Mouse (Mus musculus): ENCODE measurements around the gene Dazap1.

Gene Dazap1

GRCm38 (mm10) chr10:80271186-80271843 lies 10.0 kb downstream of the Dazap1 start:
- DNase-seq (ENCODE audit: low spot score in 2 of 2): no peak

GRCm38 (mm10) chr10:80271870-80272585 lies 10.7 kb downstream of the Dazap1 start:
- DNase-seq (ENCODE audit: low spot score in 2 of 2): no peak

GRCm38 (mm10) chr10:80273847-80274246 lies 12.6 kb downstream of the Dazap1 start:
- no peak for DNase-seq (ENCODE audit: low spot score in 2 of 2)

GRCm38 (mm10) chr10:80276238-80276637 lies 15.0 kb downstream of the Dazap1 start:
- no peak for DNase-seq (ENCODE audit: low spot score in 2 of 2)

GRCm38 (mm10) chr10:80278390-80278789 lies 17.1 kb downstream of the Dazap1 start:
- no peak for DNase-seq (ENCODE audit: low spot score in 2 of 2)

DNA sequence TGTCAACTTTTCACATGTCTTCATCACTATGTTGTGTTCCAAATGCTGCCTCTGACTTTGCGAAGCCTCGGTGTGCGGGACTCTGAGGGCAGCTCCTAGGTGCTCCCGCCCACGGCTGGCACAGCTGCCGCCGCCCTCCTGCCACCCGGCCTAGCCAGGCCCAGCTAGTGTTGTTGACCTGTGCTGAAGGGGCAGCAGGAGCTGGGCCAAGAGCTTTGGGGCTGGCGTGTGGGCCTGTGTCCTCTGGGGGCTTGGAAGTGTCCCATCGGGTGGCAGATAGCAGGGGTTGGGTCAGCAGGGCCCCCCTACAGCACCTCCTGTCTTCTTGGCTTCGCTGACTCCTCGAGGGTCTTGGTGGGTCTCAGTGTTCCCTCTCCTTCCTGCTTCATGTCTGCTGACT lies 18.0 kb downstream of the Dazap1 start:
- DNase-seq (ENCODE audit: low spot score in 2 of 2): no peak

DNA sequence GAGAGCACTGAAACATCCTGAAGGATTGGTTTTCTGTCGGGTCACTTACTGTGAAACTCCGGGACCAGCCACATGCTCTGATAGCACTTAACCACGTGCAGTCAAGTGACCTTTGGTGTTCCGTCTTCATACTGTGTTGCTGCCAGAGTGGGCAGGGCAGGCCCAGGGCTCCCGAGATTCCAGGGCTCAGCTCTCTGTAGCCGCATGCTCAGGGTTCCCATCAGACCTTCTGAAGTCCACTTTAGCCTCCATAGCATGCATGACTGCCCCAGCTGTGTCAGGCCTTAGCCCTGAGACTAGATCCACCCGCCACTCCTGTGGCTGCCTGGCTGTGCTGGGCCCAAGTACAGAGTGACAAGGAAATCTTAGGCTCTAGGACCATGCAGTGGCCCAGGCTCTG lies 20.0 kb downstream of the Dazap1 start:
- no peak for DNase-seq (ENCODE audit: low spot score in 2 of 2)

DNA sequence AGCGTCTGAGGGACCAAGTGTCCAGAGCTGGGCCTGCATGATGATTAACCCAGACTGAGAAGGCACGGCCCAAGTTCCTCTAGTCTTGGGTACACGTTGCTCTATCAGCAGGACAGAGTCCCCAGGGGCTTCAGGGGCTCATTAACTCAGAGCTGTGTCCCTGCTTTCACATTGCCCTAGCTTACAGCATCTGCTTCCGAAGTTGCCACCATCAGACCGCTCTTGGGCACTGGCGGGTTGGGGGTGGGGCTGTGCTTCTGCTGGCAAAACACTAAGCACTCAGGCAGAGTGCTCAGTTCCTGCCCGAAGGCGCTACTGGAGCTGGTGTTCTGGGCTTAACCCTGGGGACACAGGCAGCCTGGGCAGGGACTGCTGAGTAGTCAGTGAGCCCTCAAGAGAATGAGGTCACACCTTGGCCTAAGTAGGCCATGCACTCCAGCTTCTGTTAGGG lies 20.7 kb downstream of the Dazap1 start:
- no peak for DNase-seq (ENCODE audit: low spot score in 2 of 2)

- no peak for DNase-seq (ENCODE audit: low spot score in 2 of 2)
Observed at GRCm38 (mm10) chr10:80282481-80283441, 21.5 kb downstream of the Dazap1 start.

GRCm38 (mm10) chr10:80285222-80286070 lies 24.2 kb downstream of the Dazap1 start:
- DNase-seq (ENCODE audit: low spot score in 2 of 2): no peak

DNA sequence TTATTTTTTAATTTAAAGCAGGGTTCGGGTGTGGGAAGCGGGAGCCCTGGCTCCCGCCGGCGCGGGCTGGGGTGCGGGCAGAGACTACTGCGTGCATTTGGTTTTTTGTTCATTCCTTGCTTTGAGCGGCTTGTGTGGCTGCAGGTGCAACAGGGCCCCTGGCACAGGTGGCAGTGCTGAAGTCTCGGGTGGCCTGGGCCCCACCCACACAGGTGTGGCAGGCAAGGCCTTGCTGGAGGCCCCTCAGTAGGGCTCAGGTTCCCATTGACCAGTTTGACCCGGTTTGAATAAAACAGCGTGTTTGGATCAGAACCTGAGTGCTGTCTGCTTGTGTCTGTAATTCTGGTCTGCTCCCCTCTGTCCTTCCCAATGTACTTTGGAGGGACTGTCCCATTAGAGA lies 26.8 kb downstream of the Dazap1 start:
- DNase-seq (ENCODE audit: low spot score in 2 of 2): no peak

DNA sequence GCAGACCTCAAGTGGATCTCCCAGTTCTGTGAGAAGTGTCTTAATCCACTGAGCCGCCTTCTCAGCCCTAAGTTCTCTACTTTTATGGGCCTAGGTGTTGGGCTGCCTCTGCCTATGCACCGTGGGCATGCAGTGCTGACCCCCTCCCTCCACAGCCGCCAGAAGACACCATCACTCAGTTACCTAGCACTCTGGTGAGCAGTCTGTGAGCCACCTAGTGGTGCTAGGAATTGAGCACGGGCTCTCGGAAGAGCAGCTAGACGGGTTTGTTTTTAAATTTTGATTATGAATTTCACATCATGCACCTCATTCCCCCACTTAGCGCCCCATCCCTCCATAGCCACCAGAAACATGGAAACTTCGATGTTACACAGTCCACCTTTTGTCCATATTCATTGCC lies 27.4 kb downstream of the Dazap1 start:
- DNase-seq (ENCODE audit: low spot score in 2 of 2): no peak

DNA sequence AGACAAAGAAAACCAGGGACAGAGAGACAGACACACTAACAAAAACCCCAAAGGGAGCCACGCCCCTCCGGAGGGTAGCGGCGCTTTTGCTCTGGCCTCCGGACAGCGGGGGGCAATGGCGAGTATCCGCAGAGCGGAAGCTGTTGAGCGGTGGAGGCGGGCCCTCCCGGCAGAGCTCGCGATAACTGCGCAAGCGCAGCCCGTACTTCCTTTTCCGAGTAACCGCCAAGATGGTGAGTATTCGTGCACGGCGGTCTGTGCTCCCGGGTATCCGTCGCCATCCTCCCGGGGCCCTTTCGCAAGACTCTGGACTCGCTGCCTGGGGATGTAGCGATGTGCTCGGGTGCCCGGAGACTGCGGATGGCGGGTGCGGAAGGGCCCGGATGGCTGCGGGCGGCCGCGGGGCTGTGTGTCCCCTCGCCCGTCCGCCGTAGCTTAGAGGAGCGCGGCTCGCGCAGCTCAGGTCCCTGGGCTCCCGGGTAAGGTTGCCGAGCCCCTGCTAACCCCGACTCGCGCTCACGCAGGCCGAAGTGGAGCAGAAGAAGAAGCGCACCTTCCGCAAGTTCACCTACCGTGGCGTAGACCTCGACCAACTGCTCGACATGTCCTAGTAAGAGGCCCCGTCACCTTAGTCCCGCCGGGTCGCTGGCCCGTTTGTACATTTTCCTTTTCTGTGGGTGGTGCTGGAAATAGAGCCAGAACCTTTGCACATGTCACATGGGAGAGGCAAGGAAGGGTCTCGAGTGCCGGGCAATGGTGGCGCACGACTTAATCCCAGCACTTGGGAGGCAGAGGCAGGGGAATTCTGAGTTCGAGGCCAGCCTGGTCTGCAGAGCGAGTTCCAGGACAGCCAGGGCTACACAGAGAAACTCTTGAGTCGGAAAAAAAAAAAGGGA lies 31.2 kb downstream of the Dazap1 start, which contains the start of gene Rps15:
Gene Rps15, plus strand, starts transcription at position 203 of the 896 bp plus-strand sequence.
- DNase-seq (ENCODE audit: low spot score in 2 of 2): peak; percentile 87 to 93

DNA sequence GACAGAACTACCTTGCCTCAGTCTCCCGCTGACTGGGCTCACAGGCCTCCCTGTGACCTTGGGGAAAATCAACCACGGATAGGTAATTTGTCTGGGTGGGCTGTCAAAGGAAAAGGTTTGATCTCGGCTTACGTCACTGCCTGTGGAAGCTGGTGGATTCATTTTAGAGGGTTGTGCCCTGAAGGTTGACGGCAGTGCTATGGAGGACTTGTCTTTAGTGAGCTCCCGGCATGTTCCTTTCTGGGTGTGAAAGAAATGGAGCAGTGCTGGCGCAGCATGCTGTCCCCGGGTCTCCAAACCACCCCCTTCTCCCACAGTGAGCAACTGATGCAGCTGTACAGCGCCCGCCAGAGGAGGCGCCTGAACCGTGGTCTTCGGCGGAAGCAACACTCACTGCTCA lies 32.0 kb downstream of the Dazap1 start:
- DNase-seq (ENCODE audit: low spot score in 2 of 2): no peak

GRCm38 (mm10) chr10:80294311-80294710 lies 33.0 kb downstream of the Dazap1 start:
- DNase-seq (ENCODE audit: low spot score in 2 of 2): no peak

- peak in 1 of 2 experiments; percentile 38 for DNase-seq (ENCODE audit: low spot score in 2 of 2)
Observed at GRCm38 (mm10) chr10:80294788-80295303, 33.6 kb downstream of the Dazap1 start.

GRCm38 (mm10) chr10:80295618-80296425 lies 34.5 kb downstream of the Dazap1 start, which contains the start of gene Apc2:
Apc2 (plus strand) TSS chr10:80295977.
- peak; percentile 68 to 73 for DNase-seq (ENCODE audit: low spot score in 2 of 2)

- peak in 1 of 2 experiments; percentile 36 for DNase-seq (ENCODE audit: low spot score in 2 of 2)
Observed at GRCm38 (mm10) chr10:80296824-80297223, 35.5 kb downstream of the Dazap1 start.

Data from frontal cortex, postnatal 10 days (tissue).